Mouse (Mus musculus): ENCODE results near the gene Pnma1.

DNA sequence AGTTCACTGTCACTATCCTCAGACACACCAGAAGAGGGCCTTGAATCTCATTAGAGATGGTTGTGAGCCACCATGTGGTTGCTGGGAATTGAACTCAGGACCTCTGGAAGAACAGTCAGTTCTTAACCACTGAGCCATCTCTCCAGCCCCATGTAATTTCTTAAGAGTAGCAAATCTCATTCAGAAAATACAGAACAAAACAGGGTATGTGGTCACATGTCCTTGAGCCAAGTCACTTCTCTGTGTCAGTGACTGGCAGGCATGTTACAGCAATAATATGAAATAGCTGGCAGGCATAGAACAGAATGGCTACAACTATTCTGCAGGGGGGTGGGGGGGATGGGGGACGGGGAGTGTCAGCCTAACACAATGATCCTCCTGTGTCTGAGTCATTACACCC lies 48.2 kb downstream of the Pnma1 start:
- TF ChIP-seq CTCF (IDR thresholded peaks at IDR 0.05; ENCODE audit: low read depth, low read length) = no peak
- TF ChIP-seq POLR2A (IDR thresholded peaks at IDR 0.05; ENCODE audit: insufficient read depth, low read length) = no peak
- TF ChIP-seq EP300 (IDR thresholded peaks at IDR 0.05; ENCODE audit: insufficient read depth, low read depth, low read length) = no peak
